Mouse (Mus musculus): ENCODE data around the gene Rfc1. TPM values are rescaled to one million over a fixed set of nuclear protein-coding genes. Genes with fewer than 3 reads are reported as not detected.
A peak's percentile ranks its signal among the peaks of the same experiment; 100 is the strongest.

Rfc1 gene
- 73.0 and 85.7 TPM in 2 replicates for polyA plus RNA-seq (2015; fragmentation: Nextera tagmentation; extraction: Ambion mirVana)

DNA sequence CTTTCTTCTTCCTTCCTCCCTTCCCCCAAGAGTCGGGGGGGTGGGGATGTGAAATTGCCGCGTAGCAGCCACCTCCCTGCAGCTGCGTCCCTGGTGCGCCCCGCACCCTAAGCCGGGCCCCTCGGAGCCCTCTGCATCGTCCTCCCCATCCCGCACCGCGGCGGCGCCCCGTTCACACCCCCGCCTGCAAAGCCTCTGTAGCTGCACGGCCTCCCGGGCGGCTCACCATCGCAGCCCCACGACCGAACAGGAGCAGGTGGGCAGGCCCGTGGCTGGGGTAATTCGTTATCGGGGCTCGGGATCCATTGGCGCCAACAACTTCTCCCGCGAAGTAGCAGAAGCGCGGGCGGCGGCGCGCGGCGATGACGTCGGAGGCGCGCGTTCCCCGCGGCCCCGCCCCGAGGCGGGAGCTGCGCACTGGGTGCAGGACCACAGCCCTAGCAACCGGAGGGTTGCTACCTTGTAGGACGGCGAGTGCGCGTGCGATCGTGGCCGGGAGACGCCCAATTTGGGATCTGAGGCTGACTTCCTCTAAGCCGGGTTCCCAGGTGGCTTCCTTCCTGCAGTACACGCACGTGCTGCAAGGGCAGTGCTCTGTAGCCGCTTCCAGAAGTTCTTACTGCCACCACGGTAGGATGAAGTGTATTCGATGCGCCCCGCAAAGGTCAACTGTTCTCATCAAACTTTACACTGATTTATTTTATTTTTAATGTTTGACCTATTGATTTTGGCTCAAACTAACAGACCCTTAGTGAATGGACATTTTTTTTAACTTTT is at the start of gene Rfc1:
TSS of gene Rfc1 (minus strand) at position 373 of the 777 bp plus-strand sequence.
- 1% methylated on average over 64 of the region's 65 CpGs for WGBS
- H3K9me3 ChIP-seq (ENCODE audit: control insufficient read depth, low read length) = no peaks in the 10 kb centered on the region
- H3K9ac ChIP-seq (ENCODE audit: low read length) = peak within 1 kb of the TSS; percentile 90
- H3K4me1 ChIP-seq (replicated peaks; ENCODE audit: control insufficient read depth, insufficient read depth, low read length) = peaks cover 11% of the 10 kb centered on the region
- peak; percentile 98 for ATAC-seq (ENCODE audit: low read depth)
- peak within 1 kb of the TSS; percentile 62 for H3K4me2 ChIP-seq (ENCODE audit: low read depth, low read length)
- peaks cover 4% of the 10 kb centered on the region; the same call in 1 of the 2 replicates for H3K36me3 ChIP-seq (ENCODE audit: control insufficient read depth, insufficient read depth, low read length)
- H3K4me3 ChIP-seq (ENCODE audit: low read length) = peak within 1 kb of the TSS; percentile 92
- H3K27me3 ChIP-seq (ENCODE audit: control insufficient read depth, insufficient read depth, low read depth, low read length) = no peaks in the 10 kb centered on the region
- peak within 1 kb of the TSS; percentile 83 for H3K27ac ChIP-seq (ENCODE audit: low read length)

DNA sequence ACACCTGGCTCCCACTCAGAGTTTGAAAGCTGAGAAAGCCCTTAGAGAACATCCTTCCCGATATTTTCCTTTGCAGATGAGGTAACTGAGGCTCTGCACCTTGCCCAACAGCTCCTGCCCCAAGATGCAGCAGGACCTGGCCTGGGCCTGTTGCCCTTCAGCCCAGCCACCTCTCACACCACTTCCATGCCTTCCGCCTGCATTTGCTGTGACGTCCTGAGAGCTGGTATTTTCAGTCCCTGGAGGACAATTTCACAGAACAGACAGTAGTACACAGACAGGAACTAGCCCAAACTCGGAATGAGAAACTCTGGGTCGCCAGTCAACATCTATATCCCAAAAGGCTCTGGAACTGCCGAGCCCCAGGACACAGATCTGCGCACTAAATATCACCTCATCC is 39.3 kb upstream of the Rfc1 start:
- Histone ChIP-seq H3K36me3 (ENCODE audit: control insufficient read depth, insufficient read depth, low read length) (no peaks in the 10 kb centered on the region), H3K9me3 (ENCODE audit: control insufficient read depth, low read length) (no peaks in the 10 kb centered on the region), H3K27ac (ENCODE audit: low read length) (no peak overlapping the region), H3K4me3 (ENCODE audit: low read length) (no peak overlapping the region), H3K9ac (ENCODE audit: low read length) (no peak overlapping the region), H3K4me2 (ENCODE audit: low read depth, low read length) (no peak overlapping the region), H3K4me1 (replicated peaks; ENCODE audit: control insufficient read depth, insufficient read depth, low read length) (no peaks in the 10 kb centered on the region), H3K27me3 (ENCODE audit: control insufficient read depth, insufficient read depth, low read depth, low read length) (no peaks in the 10 kb centered on the region)
- 83% methylated on average over 7 of the region's 7 CpGs for WGBS
- no peak for ATAC-seq (ENCODE audit: low read depth)

DNA sequence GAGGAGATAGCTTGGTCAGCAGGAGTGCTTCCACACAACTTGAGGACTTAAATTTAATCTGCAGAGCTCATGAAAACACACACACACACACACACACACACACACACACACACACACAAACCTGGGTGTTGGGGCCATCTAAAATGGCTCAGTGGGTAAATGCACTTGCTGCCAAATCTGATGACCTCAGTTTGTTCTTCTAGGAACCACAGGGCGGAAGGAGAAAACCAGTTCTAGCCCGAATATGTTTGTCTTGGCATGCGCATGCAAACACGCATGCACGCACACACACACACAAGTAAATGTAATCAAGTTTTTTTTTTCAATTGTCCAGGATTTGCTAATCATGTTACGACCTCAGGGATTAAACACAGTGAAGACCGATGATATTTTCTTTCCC is 36.1 kb upstream of the Rfc1 start:
- H3K27me3 ChIP-seq (ENCODE audit: control insufficient read depth, insufficient read depth, low read depth, low read length) = no peaks in the 10 kb centered on the region
- no peak overlapping the region for H3K4me3 ChIP-seq (ENCODE audit: low read length)
- no peak overlapping the region for H3K9ac ChIP-seq (ENCODE audit: low read length)
- no peak for ATAC-seq (ENCODE audit: low read depth)
- H3K9me3 ChIP-seq (ENCODE audit: control insufficient read depth, low read length) = no peaks in the 10 kb centered on the region
- no peak overlapping the region for H3K27ac ChIP-seq (ENCODE audit: low read length)
- no peaks in the 10 kb centered on the region for H3K4me1 ChIP-seq (replicated peaks; ENCODE audit: control insufficient read depth, insufficient read depth, low read length)
- no peak overlapping the region for H3K4me2 ChIP-seq (ENCODE audit: low read depth, low read length)
- 93% methylated on average over 7 of the region's 7 CpGs for WGBS
- no peaks in the 10 kb centered on the region for H3K36me3 ChIP-seq (ENCODE audit: control insufficient read depth, insufficient read depth, low read length)

DNA sequence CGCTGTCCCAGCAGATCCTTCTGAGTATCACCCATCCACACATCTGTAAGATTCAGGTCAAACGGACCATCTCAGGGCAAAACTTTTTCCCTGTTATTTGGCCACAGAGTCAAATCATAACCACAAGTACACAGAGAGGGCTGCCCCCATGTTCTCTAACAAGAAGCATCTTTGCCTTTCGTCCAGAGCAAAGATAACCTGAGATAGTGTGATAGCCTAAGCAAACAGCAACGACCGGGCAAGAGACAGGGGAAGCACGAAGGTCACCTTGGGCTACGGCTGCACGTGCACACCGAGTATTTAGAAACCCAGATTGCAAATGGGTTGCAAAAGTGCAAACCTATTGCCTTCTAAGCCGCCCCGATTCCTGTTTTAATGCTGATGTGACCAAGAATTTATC is 32.4 kb upstream of the Rfc1 start:
- no peaks in the 10 kb centered on the region for H3K4me1 ChIP-seq (replicated peaks; ENCODE audit: control insufficient read depth, insufficient read depth, low read length)
- H3K4me2 ChIP-seq (ENCODE audit: low read depth, low read length) = no peak overlapping the region
- no peaks in the 10 kb centered on the region for H3K9me3 ChIP-seq (ENCODE audit: control insufficient read depth, low read length)
- WGBS = 59% methylated on average over 11 of the region's 11 CpGs
- H3K27ac ChIP-seq (ENCODE audit: low read length) = no peak overlapping the region
- H3K9ac ChIP-seq (ENCODE audit: low read length) = no peak overlapping the region
- H3K36me3 ChIP-seq (ENCODE audit: control insufficient read depth, insufficient read depth, low read length) = no peaks in the 10 kb centered on the region
- no peaks in the 10 kb centered on the region for H3K27me3 ChIP-seq (ENCODE audit: control insufficient read depth, insufficient read depth, low read depth, low read length)
- no peak overlapping the region for H3K4me3 ChIP-seq (ENCODE audit: low read length)
- no peak for ATAC-seq (ENCODE audit: low read depth)

DNA sequence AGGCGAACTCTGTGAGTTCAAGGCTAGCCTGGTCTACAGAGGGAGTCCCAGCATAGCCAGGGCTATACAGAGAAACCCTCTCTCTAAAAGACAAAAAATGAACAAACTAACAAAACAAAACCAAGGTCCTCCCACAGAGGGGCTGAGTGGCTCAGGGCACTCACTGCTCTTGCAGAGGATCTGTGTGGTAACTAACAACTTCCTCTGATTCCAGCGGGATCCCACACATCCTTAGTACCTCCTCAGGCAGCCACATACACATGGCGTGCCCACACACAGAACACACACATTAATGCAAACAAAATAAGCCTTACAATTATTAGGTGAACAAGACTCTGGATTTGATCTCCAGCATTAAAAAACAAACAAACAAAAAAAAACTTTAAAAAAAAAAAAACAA is 22.3 kb upstream of the Rfc1 start:
- WGBS = 74% methylated on average over 3 of the region's 3 CpGs
- ATAC-seq (ENCODE audit: low read depth) = no peak

DNA sequence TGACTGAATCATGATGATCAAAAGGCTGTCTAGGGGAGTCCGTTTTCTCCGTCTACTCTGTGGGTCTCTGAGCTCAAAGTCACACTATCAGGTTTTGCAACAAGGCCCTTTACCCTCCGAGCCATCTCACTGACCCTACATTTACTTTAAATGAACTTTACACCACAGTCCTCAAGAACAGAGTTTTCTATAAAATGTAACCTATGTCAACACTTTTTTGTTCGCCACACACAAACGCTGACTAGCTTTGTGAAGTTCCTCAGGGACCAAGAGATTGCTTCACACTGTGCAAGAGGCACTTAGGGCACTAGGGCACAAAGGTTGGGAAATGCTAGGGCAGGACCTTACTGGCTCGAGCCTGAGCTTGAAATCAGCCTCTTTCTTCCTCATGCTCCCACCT is 21.4 kb upstream of the Rfc1 start:
- no peak for ATAC-seq (ENCODE audit: low read depth)
- Histone ChIP-seq H3K4me2 (ENCODE audit: low read depth, low read length) (no peak overlapping the region), H3K36me3 (ENCODE audit: control insufficient read depth, insufficient read depth, low read length) (no peaks in the 10 kb centered on the region), H3K4me1 (replicated peaks; ENCODE audit: control insufficient read depth, insufficient read depth, low read length) (no peaks in the 10 kb centered on the region), H3K27me3 (ENCODE audit: control insufficient read depth, insufficient read depth, low read depth, low read length) (no peaks in the 10 kb centered on the region), H3K9ac (ENCODE audit: low read length) (no peak overlapping the region), H3K4me3 (ENCODE audit: low read length) (no peak overlapping the region), H3K27ac (ENCODE audit: low read length) (no peak overlapping the region), H3K9me3 (ENCODE audit: control insufficient read depth, low read length) (peaks cover 4% of the 10 kb centered on the region)
- 67% methylated on average over 6 of the region's 6 CpGs for whole genome bisulfite sequencing

More for the DNA sequence above, 22.3 kb upstream of the Rfc1 start:
- H3K27me3 ChIP-seq (ENCODE audit: control insufficient read depth, insufficient read depth, low read depth, low read length) = no peaks in the 10 kb centered on the region
- H3K9ac ChIP-seq (ENCODE audit: low read length) = no peak overlapping the region
- H3K4me3 ChIP-seq (ENCODE audit: low read length) = no peak overlapping the region
- peaks cover 4% of the 10 kb centered on the region for H3K9me3 ChIP-seq (ENCODE audit: control insufficient read depth, low read length)
- no peaks in the 10 kb centered on the region for H3K36me3 ChIP-seq (ENCODE audit: control insufficient read depth, insufficient read depth, low read length)
- H3K27ac ChIP-seq (ENCODE audit: low read length) = no peak overlapping the region
- H3K4me1 ChIP-seq (replicated peaks; ENCODE audit: control insufficient read depth, insufficient read depth, low read length) = no peaks in the 10 kb centered on the region
- H3K4me2 ChIP-seq (ENCODE audit: low read depth, low read length) = no peak overlapping the region

DNA sequence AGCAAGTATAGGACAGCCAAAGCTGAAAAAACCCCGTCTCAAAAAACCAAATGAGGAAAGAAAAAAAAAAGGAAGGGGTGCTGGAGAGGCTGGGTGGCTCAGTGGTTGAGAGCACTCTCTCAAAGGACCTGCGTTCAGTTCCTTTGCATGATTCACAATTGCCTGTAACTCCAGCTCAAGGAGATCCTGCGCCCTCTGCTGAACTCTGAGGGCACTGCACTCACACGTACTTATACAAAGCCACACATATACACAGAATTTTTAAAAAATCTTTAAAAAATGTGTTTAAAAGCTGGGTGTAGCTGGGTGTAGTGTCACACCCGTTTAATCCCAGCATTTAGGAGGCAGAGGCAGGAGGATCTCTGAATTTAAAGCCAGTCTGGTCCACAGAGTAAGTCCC is 19.5 kb upstream of the Rfc1 start:
- Histone ChIP-seq H3K27me3 (ENCODE audit: control insufficient read depth, insufficient read depth, low read depth, low read length) (no peaks in the 10 kb centered on the region), H3K36me3 (ENCODE audit: control insufficient read depth, insufficient read depth, low read length) (no peaks in the 10 kb centered on the region), H3K4me1 (replicated peaks; ENCODE audit: control insufficient read depth, insufficient read depth, low read length) (no peaks in the 10 kb centered on the region), H3K27ac (ENCODE audit: low read length) (no peak overlapping the region), H3K9ac (ENCODE audit: low read length) (no peak overlapping the region), H3K4me3 (ENCODE audit: low read length) (no peak overlapping the region), H3K4me2 (ENCODE audit: low read depth, low read length) (no peak overlapping the region), H3K9me3 (ENCODE audit: control insufficient read depth, low read length) (peaks cover 4% of the 10 kb centered on the region)
- no peak for ATAC-seq (ENCODE audit: low read depth)
- 68% methylated on average over 5 of the region's 5 CpGs for WGBS

DNA sequence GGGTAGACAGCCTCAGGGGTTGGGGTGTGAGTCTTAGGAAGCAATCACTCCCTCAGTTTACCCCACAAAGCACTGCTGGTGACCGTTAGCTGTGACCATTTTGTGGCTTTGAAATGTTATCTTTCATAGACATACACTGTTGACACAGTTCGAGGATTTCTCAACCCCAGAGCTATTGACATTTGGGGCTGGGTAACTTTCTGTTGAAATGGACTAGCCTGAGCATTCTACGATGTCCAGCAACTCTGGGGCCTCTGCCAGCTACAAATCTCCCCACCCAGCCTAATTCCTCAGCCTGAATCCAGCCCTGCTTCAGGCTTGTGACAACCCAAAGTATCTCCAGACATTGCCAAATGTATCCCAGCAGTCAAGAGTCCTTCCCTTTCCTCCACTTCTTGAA is 18.6 kb upstream of the Rfc1 start:
- Histone ChIP-seq H3K27ac (ENCODE audit: low read length) (no peak overlapping the region), H3K9ac (ENCODE audit: low read length) (no peak overlapping the region), H3K4me3 (ENCODE audit: low read length) (no peak overlapping the region), H3K27me3 (ENCODE audit: control insufficient read depth, insufficient read depth, low read depth, low read length) (no peaks in the 10 kb centered on the region), H3K4me1 (replicated peaks; ENCODE audit: control insufficient read depth, insufficient read depth, low read length) (no peaks in the 10 kb centered on the region), H3K4me2 (ENCODE audit: low read depth, low read length) (no peak overlapping the region), H3K36me3 (ENCODE audit: control insufficient read depth, insufficient read depth, low read length) (no peaks in the 10 kb centered on the region), H3K9me3 (ENCODE audit: control insufficient read depth, low read length) (peaks cover 4% of the 10 kb centered on the region)
- ATAC-seq (ENCODE audit: low read depth) = no peak
- whole genome bisulfite sequencing = 57% methylated on average over 3 of the region's 3 CpGs

DNA sequence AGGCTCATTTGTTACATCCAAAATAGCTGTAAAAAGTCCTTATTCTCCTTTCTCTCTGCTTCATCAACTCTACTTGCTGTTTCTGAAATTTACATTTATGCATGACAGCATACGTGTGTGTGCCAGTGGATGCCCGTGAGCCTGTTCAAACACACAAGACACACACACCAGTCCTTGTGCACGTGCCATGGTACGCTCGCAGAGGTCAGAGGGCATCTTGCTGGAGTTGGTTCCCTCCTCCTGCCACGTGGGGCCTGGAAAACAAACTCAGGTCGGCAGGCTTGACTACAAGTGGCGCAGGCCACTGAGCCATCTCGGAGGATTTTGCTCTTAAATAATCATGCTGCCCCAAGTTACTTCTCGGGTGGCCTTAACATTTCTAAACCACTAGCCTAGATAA is 15.0 kb upstream of the Rfc1 start:
- 48% methylated on average over 10 of the region's 10 CpGs for WGBS
- H3K36me3 ChIP-seq (ENCODE audit: control insufficient read depth, insufficient read depth, low read length) = no peaks in the 10 kb centered on the region
- no peaks in the 10 kb centered on the region for H3K27me3 ChIP-seq (ENCODE audit: control insufficient read depth, insufficient read depth, low read depth, low read length)
- no peaks in the 10 kb centered on the region for H3K4me1 ChIP-seq (replicated peaks; ENCODE audit: control insufficient read depth, insufficient read depth, low read length)
- no peak overlapping the region for H3K9ac ChIP-seq (ENCODE audit: low read length)
- peaks cover 4% of the 10 kb centered on the region for H3K9me3 ChIP-seq (ENCODE audit: control insufficient read depth, low read length)
- H3K4me3 ChIP-seq (ENCODE audit: low read length) = no peak overlapping the region
- ATAC-seq (ENCODE audit: low read depth) = no peak
- H3K27ac ChIP-seq (ENCODE audit: low read length) = no peak overlapping the region
- H3K4me2 ChIP-seq (ENCODE audit: low read depth, low read length) = no peak overlapping the region

Data from lung, embryonic 16.5 days (tissue).